Mouse (Mus musculus) cerebellum, postnatal 4 days (tissue): ENCODE measurements around the gene Mical1.

Experiments
- DNase-seq, 2 experiments: peaks; one replicate each; pipeline ENCODE4 v3.0.0; 2022; ENCODE audit warnings: low spot score in 2 of 2, mixed read lengths in 1 of 2

Mical1 gene

GRCm38 (mm10) chr10:41519640-41520409, 43.7 kb downstream of the Mical1 start:
- no peak for DNase-seq

DNA sequence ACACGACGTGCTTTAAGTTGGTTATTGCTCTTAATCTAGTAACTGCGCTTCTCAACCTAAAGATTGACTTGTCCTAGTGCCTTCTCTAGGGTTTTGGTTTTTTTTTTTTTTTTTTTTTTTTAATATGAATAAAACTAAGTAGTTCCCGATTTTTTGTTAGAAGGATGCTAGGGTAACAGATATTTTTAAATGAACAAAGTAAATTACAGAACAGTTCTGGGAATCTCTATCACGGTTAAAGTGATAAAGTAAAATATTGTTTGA, 44.2 kb downstream of the Mical1 start:
- DNase-seq: no peak

DNA sequence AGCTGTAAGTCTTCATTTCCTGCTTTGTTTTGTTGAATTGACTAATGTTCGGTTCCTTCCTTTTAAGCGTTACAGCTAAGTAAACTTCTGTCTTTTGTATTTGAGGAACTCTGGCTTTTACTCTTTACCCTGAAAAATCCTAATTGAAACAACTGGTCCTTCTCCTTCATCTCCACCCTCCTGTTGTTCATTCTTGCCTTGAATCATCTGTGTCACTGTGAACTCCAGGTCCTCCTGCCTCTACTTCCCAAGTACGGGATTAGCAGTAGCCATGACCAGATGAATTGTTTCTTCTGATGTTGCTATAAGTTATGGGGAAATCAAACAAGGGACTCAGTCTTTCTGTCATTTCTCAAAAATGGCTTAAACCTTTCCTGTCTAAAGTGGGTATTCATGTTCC, 47.3 kb downstream of the Mical1 start:
- no peak for DNase-seq

GRCm38 (mm10) chr10:41525696-41526095, 49.6 kb downstream of the Mical1 start:
- DNase-seq: no peak

DNA sequence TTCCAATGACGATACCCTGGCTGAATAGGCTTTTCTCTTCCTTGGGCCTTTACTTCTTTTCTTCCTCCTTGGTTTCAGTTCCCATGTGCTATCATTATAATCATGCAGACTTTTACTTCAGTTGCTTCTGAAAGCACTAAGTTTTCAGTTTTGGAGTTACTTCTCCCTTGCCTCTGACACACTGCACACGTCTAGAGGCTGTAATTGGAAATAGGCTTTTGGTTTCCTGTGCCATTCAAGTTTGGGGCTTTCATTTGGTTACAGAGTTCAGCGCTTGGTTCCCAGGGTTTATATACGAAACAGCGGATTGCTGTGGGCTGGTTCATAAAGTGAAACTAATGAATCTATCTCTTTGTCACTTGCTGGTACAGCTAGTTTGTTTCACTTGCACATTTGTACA, 53.9 kb downstream of the Mical1 start:
- no peak for DNase-seq

GRCm38 (mm10) chr10:41535991-41536390, 59.9 kb downstream of the Mical1 start:
- no peak for DNase-seq
